Mouse (Mus musculus): ENCODE results near the gene Atad5. TPM values are rescaled to one million over a fixed set of nuclear protein-coding genes. Genes with fewer than 3 reads are reported as not detected.
"Not testable (repeated sequence)": the region's sequence is repeated elsewhere in the genome, so short reads cannot be mapped to it uniquely, and the experiment has no call there.

Gene Atad5
- polyA plus RNA-seq, 1 experiment from 2014 or later, result 8.9 TPM

DNA sequence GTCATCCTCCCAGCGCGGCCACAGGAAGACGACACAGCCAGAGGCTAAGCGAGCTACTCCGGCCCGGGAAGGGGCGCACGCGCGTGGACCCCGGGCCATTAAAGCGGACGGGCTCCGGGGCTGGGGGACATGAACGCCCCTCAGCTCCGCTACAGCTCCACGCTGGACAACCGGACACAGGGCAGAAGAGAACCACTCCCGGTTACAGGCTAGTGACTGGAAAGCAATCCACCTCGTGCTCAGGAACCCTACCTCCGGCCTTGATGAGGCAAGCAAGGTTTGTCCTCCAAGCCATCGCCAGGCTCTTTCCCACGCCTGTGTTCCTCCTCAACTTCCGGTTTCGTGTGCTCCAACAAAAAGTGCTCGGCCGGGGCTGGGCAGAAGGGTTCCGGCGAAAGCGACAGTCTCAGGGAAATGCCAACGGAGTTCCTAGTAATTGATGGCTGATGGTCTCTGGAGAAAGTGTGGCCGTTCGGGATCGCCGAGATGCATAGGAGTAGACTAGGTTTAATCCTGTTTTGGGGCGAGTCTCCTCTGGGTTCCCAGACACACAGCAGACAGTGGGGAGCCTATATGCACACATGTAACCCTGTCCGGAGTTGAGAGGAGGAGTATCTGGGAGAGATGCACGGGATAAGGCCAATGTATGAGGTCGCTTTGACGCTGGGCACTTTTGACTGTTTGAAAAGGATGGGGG is 52.8 kb downstream of the Atad5 start, which contains the start of gene Tefm:
Gene Tefm, minus strand, starts transcription at position 351 of the 697 bp plus-strand sequence.
- Histone ChIP-seq H3K4me1 (replicated peaks) (0 out of 2 replicates have a peak, but pooled peaks cover 6% of the 10 kb centered on the region), H3K36me3 (no peaks in the 10 kb centered on the region), H3K9ac (peak within 1 kb of the TSS; percentile 87), H3K4me3 (replicated peaks) (peak within 1 kb of the TSS; percentile 86), H3K9me3 (no peaks in the 10 kb centered on the region), H3K27me3 (replicated peaks) (no peaks in the 10 kb centered on the region), H3K27ac (peak within 1 kb of the TSS; percentile 85), H3K4me2 (replicated peaks) (peak within 1 kb of the TSS; percentile 69)
- under 1% methylated on average over 40 of the region's 40 CpGs for WGBS
- peak; percentile 88 for ATAC-seq

DNA sequence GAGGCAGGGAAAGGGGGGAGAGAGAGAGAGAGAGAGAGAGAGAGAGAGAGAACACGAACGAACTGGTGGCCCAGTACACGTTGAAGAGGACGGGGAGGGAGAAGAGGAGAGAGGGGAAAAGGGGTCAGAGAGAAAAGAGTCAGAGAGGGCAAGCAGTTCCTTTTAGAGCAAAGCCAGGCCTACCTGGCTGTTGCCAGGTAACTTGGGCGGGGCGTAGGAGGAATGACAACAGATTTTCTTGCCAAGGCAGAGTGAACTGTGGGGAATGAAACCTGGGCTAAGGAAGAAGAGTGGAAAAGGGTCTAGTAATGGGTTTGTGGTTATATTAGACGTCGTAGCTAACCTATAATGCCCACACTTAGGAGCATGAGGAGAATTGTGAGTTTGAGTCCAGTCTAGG is 53.7 kb downstream of the Atad5 start:
- Histone ChIP-seq H3K4me1 (replicated peaks) (0 out of 2 replicates have a peak, but pooled peaks cover 6% of the 10 kb centered on the region), H3K4me3 (replicated peaks) (peak overlapping the region; percentile 86), H3K9ac (no peak overlapping the region), H3K27me3 (replicated peaks) (no peaks in the 10 kb centered on the region), H3K36me3 (no peaks in the 10 kb centered on the region), H3K4me2 (replicated peaks) (peak overlapping the region; percentile 69), H3K27ac (no peak overlapping the region), H3K9me3 (no peaks in the 10 kb centered on the region)
- no peak for ATAC-seq
- 34% methylated on average over 8 of the region's 8 CpGs for whole genome bisulfite sequencing

DNA sequence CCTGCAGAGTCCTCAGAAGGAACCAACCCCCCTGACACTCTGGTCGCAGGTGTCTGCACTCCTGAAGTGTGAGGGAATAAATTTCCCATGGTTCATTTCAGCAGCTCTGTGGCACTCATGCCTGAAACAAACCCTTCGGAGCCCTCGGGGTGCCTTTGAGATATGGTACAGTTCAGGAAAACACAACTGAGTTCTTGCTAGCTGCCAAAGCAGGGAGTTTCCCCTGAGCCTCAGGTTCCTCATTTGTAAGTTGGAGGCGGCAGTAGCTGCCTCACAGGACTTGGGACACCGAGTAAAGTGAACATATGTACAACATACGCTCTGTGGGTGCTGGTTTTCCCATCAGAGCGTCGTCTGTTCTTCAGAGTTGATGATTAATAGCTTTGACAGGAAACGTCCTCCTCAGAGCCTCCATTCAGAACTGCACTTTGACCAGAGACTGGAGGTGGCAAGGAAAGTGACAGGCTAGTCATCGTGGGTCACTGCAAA is 56.6 kb downstream of the Atad5 start:
- H3K9me3 ChIP-seq, result no peaks in the 10 kb centered on the region
- peak overlapping the region; percentile 87 for H3K27ac ChIP-seq
- WGBS, result 36% methylated on average over 10 of the region's 10 CpGs
- peak; percentile 79 for ATAC-seq
- no peak overlapping the region for H3K4me3 ChIP-seq (replicated peaks)
- H3K9ac ChIP-seq, result peak overlapping the region; percentile 20; the same call in 1 of the 2 replicates
- H3K4me1 ChIP-seq (replicated peaks), result 0 out of 2 replicates have a peak, but pooled peaks cover 5% of the 10 kb centered on the region
- no peaks in the 10 kb centered on the region for H3K27me3 ChIP-seq (replicated peaks)
- H3K4me2 ChIP-seq (replicated peaks), result peak overlapping the region; percentile 44
- no peaks in the 10 kb centered on the region for H3K36me3 ChIP-seq

DNA sequence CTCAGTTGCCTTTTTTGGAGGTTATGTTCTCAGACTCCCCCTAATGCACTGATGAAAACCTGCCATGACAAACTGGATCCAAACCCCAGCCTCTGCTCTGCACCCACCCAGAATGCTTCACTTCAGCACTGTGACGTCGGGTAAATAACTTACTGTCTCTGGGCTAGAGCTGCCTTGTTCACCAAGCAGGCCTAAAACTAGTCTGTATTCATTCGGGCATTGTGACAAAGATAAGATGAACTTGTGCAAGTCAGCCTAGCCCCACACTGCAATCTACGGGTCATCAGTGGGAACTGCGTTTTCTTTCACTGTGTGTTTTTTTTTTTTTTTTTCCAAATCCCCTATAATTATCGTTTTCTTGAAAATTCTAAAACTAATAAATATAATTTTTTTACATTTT is 58.5 kb downstream of the Atad5 start:
- Histone ChIP-seq H3K36me3 (no peaks in the 10 kb centered on the region), H3K4me1 (replicated peaks) (0 out of 2 replicates have a peak, but pooled peaks cover 2% of the 10 kb centered on the region), H3K4me3 (replicated peaks) (no peak overlapping the region), H3K27me3 (replicated peaks) (0 out of 2 replicates have a peak, but pooled peaks cover 3% of the 10 kb centered on the region), H3K9ac (no peak overlapping the region), H3K4me2 (replicated peaks) (no peak overlapping the region), H3K27ac (no peak overlapping the region), H3K9me3 (no peaks in the 10 kb centered on the region)
- ATAC-seq, result no peak
- 66% methylated on average over 6 of the region's 6 CpGs for WGBS

DNA sequence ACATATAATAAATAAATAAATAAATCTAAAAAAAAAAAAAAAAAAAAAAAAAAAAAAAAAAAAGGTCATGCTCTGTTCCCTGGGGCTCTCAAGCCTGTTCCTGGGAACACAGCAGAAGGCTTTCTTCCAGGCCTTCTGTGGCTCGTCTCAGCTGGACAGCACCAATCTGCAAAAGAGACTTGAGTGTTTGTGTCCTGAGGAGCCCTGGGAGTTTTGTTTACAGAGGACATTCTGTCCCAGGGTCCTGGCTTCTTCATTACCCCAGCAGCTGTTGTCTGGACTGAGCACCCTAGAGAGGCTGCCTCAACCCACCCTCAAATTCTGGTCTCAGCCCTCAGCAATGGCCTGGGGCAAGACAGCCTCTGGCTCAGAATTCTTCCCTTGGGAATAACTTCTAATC is 59.1 kb downstream of the Atad5 start:
- no peak overlapping the region for H3K27ac ChIP-seq
- ATAC-seq, result no peak
- H3K4me2 ChIP-seq (replicated peaks), result no peak overlapping the region
- no peaks in the 10 kb centered on the region for H3K36me3 ChIP-seq
- H3K9ac ChIP-seq, result no peak overlapping the region
- no peaks in the 10 kb centered on the region for H3K9me3 ChIP-seq
- no peaks in the 10 kb centered on the region for H3K4me1 ChIP-seq (replicated peaks)
- H3K4me3 ChIP-seq (replicated peaks), result no peak overlapping the region
- 19% methylated on average over 1 of the region's 1 CpGs for WGBS
- 0 out of 2 replicates have a peak, but pooled peaks cover 3% of the 10 kb centered on the region for H3K27me3 ChIP-seq (replicated peaks)

DNA sequence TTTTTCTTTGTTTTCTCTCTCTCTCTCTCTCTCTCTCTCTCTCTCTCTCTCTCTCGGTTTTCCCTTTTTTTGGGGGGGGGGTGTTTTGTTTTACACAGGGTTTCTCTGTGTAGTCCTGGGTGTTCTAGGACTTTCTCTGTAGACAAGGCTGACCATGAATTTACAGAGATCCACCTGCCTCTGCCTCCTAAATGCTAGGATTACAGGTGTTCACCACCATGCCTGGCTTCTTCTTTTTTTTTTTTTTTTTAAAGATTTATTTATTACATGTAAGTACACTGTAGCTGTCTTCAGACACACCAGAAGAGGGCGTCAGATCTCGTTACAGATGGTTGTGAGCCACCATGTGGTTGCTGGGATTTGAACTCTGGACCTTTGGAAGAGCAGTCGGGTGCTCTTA is 59.8 kb downstream of the Atad5 start:
- ATAC-seq; H3K4me3 ChIP-seq (replicated peaks): not testable (repeated sequence)

DNA sequence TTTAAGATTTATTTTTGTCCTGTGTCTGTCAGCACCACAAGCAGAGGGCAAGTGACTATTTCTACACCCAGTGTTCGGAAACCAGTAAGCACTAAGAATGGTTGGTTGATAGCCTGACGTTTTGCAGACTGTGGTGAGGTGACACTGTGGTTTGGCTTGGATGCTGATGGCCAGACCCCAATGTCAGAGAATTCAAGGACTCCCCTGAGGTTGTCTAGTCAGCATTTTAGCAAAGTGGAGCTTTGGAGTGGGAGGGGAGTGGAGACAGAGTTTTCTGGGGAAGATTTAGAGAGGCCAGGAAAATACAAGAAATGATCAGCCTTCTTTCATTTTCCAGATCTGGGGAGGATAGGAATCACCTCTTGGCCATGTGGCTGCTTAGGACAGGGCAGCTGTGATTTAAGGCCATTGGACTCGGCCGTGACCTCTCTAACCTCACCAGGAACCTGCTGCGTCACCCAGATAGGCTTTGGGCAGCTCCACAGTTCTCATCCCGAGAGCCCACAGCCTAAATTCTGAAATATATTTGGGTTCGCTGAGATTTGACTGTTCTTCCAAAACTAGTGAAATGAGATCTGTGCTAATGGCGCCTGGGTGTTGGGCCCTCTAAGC is 60.3 kb downstream of the Atad5 start:
- no peak for ATAC-seq
- 78% methylated on average over 8 of the region's 8 CpGs for whole genome bisulfite sequencing

More for the DNA sequence above, 59.8 kb downstream of the Atad5 start:
- not testable (repeated sequence) for H3K9me3 ChIP-seq; H3K27me3 ChIP-seq (replicated peaks); H3K4me2 ChIP-seq (replicated peaks); H3K36me3 ChIP-seq; H3K9ac ChIP-seq; H3K27ac ChIP-seq; H3K4me1 ChIP-seq (replicated peaks)
- 67% methylated on average over 3 of the region's 4 CpGs for WGBS

DNA sequence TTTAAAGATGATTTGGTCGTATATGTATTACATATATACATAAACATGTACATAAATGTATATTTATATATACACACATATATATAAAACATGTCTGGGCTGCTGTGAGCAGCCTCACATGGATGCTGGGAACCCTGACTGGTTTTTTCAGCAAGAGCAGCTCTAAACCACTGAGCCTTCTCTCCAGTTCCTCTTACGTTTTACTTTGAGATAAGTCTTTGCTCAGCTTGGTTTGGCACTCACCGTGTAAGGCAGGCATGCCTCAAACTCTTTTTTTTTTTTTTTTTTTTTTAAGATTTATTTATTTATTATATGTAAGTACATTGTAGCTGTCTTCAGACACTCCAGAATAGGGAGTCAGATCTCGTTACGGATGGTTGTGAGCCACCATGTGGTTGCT is 61.4 kb downstream of the Atad5 start:
- peaks cover 16% of the 10 kb centered on the region for H3K27me3 ChIP-seq (replicated peaks)
- no peaks in the 10 kb centered on the region for H3K4me1 ChIP-seq (replicated peaks)
- no peak overlapping the region for H3K4me2 ChIP-seq (replicated peaks)
- no peak for ATAC-seq
- H3K9ac ChIP-seq, result no peak overlapping the region
- WGBS, result 67% methylated on average over 5 of the region's 5 CpGs
- no peak overlapping the region for H3K27ac ChIP-seq
- H3K9me3 ChIP-seq, result no peaks in the 10 kb centered on the region
- H3K4me3 ChIP-seq (replicated peaks), result no peak overlapping the region
- H3K36me3 ChIP-seq, result no peaks in the 10 kb centered on the region

More for the DNA sequence above, 60.3 kb downstream of the Atad5 start:
- Histone ChIP-seq H3K9ac (no peak overlapping the region), H3K4me3 (replicated peaks) (no peak overlapping the region), H3K4me1 (replicated peaks) (no peaks in the 10 kb centered on the region), H3K27ac (no peak overlapping the region), H3K4me2 (replicated peaks) (no peak overlapping the region), H3K27me3 (replicated peaks) (peaks cover 9% of the 10 kb centered on the region), H3K9me3 (no peaks in the 10 kb centered on the region), H3K36me3 (no peaks in the 10 kb centered on the region)

DNA sequence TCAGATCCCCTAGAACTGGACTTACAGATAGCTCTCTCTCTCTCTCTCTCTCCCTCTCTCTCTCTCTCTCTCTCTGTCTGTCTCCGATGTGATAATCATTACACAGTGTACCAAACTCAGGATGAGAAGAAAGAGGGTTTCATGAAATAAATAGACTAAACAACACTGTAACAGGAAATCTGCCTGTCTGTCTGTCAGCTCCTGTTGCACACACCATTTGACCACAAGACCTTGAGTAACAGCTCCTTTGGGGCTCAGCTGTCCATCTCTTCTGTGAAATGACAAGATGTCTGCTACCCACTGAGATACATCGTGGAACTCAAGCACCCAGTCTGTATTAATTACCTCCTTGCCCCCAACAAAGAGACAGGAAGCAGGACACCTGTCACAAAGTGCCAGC is 62.3 kb downstream of the Atad5 start:
- peaks cover 16% of the 10 kb centered on the region for H3K27me3 ChIP-seq (replicated peaks)
- H3K9me3 ChIP-seq, result no peaks in the 10 kb centered on the region
- H3K4me3 ChIP-seq (replicated peaks), result no peak overlapping the region
- ATAC-seq, result no peak
- H3K4me1 ChIP-seq (replicated peaks), result no peaks in the 10 kb centered on the region
- no peak overlapping the region for H3K9ac ChIP-seq
- WGBS, result 52% methylated on average over 2 of the region's 2 CpGs
- H3K4me2 ChIP-seq (replicated peaks), result no peak overlapping the region
- H3K27ac ChIP-seq, result 0 out of 2 replicates have a peak overlapping the region, but pooled peaks have one; percentile 6
- no peaks in the 10 kb centered on the region for H3K36me3 ChIP-seq

DNA sequence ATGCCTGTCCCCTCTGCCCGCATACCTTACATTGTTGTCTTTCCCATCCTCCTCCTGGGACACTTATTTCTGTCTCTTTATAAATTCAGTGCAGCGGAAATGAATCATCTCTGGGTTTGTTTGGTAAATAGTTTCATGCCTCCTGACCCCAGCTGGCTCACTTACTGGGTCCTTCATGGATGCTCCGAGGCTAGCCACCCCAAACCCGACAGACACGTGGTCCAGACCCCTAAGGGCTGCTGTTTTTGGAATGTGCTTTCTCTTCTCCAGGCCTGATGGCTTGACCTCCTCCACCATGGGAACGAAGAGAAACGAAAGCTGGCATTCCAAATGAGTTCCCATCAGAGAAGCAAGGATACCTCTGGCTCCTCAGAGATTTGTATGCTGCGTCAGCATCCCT is 63.2 kb downstream of the Atad5 start:
- H3K4me3 ChIP-seq (replicated peaks), result no peak overlapping the region
- WGBS, result 62% methylated on average over 8 of the region's 8 CpGs

DNA sequence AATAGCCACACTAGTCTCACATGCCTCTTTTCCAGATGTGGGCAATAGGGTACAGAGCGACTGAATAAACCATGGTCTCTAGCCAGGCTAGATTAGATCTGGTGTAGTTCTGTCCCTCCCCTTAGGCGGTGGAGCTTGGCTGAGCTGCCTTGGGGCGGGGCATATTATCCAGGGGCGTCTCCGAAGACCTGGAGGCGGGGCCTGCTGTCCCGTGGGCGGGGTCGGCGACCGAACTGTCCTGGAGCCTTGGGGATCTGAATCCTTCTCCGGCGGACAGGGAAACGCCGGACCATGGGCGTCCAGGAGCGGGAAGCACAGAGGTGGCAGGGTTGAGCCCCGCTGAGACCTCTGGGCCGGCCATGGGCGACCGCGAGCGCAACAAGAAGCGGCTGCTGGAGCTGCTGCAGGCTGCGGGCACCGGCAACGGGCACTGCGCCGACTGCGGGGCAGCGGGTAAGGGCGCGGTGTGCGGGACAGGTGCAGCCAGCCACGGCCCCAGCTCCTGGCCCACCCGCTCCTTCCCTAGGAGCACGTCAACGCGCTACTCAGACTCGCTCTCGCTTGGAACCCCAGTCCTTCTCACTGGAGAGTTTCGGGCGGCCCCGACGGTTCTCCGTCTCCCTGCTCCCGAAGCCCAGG is 64.8 kb downstream of the Atad5 start, which contains the start of gene Adap2:
Gene Adap2, plus strand, starts transcription at position 249 of the 639 bp plus-strand sequence.
- no peak within 1 kb of the TSS for H3K27ac ChIP-seq
- peak within 1 kb of the TSS; percentile 87 for H3K4me2 ChIP-seq (replicated peaks)
- 1% methylated on average over 47 of the region's 47 CpGs for WGBS
- peak within 1 kb of the TSS; percentile 56 for H3K4me3 ChIP-seq (replicated peaks)
- H3K9me3 ChIP-seq, result no peaks in the 10 kb centered on the region
- no peaks in the 10 kb centered on the region for H3K4me1 ChIP-seq (replicated peaks)
- peak within 1 kb of the TSS; percentile 53 for H3K9ac ChIP-seq
- no peaks in the 10 kb centered on the region for H3K36me3 ChIP-seq
- H3K27me3 ChIP-seq (replicated peaks), result peaks cover 16% of the 10 kb centered on the region
- ATAC-seq, result peak; percentile 97

More for the DNA sequence above, 63.2 kb downstream of the Atad5 start:
- Histone ChIP-seq H3K27ac (no peak overlapping the region), H3K36me3 (no peaks in the 10 kb centered on the region), H3K9me3 (no peaks in the 10 kb centered on the region), H3K9ac (no peak overlapping the region), H3K27me3 (replicated peaks) (peaks cover 16% of the 10 kb centered on the region), H3K4me1 (replicated peaks) (no peaks in the 10 kb centered on the region), H3K4me2 (replicated peaks) (no peak overlapping the region)
- ATAC-seq, result no peak

DNA sequence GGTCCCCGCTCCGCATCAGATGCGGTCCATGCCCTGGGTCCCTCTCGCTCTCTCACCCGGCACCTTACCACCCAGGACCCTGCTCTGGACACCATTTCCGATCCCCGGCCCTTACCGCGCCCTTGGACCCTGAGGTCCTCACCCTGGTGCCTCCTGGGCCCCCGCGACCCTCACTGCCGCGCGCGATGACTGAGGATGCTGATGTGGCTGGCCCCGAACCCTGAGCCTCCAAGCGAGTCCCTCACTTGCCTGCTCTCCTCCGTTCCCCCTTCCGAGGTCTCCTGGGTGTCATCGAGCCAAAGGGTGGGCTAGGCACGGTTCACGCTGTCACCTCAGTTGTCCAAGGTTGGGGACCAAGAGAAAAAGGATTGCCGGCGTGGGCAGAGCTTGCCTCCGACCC is 65.3 kb downstream of the Atad5 start:
- Histone ChIP-seq H3K9ac (peak overlapping the region; percentile 53), H3K4me3 (replicated peaks) (peak overlapping the region; percentile 56)

More for the DNA sequence above, 65.3 kb downstream of the Atad5 start:
- H3K36me3 ChIP-seq, result no peaks in the 10 kb centered on the region
- no peak overlapping the region for H3K27ac ChIP-seq
- H3K4me1 ChIP-seq (replicated peaks), result no peaks in the 10 kb centered on the region
- ATAC-seq, result 0 out of 2 replicates have a peak, but pooled peaks have one; percentile 5
- no peaks in the 10 kb centered on the region for H3K9me3 ChIP-seq
- H3K27me3 ChIP-seq (replicated peaks), result peaks cover 16% of the 10 kb centered on the region
- 33% methylated on average over 25 of the region's 25 CpGs for WGBS
- H3K4me2 ChIP-seq (replicated peaks), result peak overlapping the region; percentile 87
